Mouse (Mus musculus) hindbrain, embryonic 16.5 days (tissue): ENCODE results near the gene Jag1. TPM values are rescaled to one million over a fixed set of nuclear protein-coding genes. Genes with fewer than 3 reads are reported as not detected.

Source experiments
- ATAC-seq: fragments of 200-750 bp; cut with Nextera tagmentation; 2 replicates; pipeline ENCODE4 v1.8.0; 2017; ENCODE audit warnings: moderate TSS enrichment, moderate library complexity
- H3K27ac ChIP-seq: fragments of 300-500 bp; sonication (generic); 2 replicates; pipeline ENCODE4 v1.5.1; 2014; ENCODE audit warnings: low read depth, mild to moderate bottlenecking, control low read depth, low read length, moderate library complexity
- H3K27me3 ChIP-seq: fragments of 300-500 bp; sonication (generic); replicated peaks from 2 replicates; pipeline ENCODE4 v1.6.1; 2014; ENCODE audit warnings: low read length; ENCODE audit not compliant: control insufficient read depth, insufficient read depth
- H3K36me3 ChIP-seq: fragments of 300-500 bp; sonication (generic); 2 replicates; pipeline ENCODE4 v1.6.1; 2014; ENCODE audit warnings: mild to moderate bottlenecking, low read length, moderate library complexity, mixed read lengths; ENCODE audit not compliant: control insufficient read depth, insufficient read depth
- H3K4me1 ChIP-seq: fragments of 300-500 bp; sonication (generic); 2 replicates; pipeline ENCODE4 v1.6.1; 2014; ENCODE audit warnings: low read depth, low read length; ENCODE audit not compliant: control insufficient read depth, insufficient read depth
- H3K4me2 ChIP-seq: fragments of 300-500 bp; sonication (generic); 2 replicates; pipeline ENCODE4 v1.6.1; 2014; ENCODE audit warnings: mild to moderate bottlenecking, low read length, control low read depth, moderate library complexity
- H3K4me3 ChIP-seq: fragments of 300-500 bp; sonication (generic); 2 replicates; pipeline ENCODE4 v1.5.1; 2014; ENCODE audit warnings: mild to moderate bottlenecking, low read length, control low read depth, moderate library complexity
- H3K9ac ChIP-seq: fragments of 300-500 bp; sonication (generic); 2 replicates; pipeline ENCODE4 v1.6.1; 2014; ENCODE audit warnings: low read depth, mild to moderate bottlenecking, control low read depth, low read length, moderate library complexity
- H3K9me3 ChIP-seq: fragments of 300-500 bp; sonication (generic); 2 replicates; pipeline ENCODE4 v1.6.1; 2014; ENCODE audit warnings: mild to moderate bottlenecking, low read length, moderate library complexity; ENCODE audit not compliant: control insufficient read depth
- WGBS: fragments of 180-500 bp; shearing (Covaris S2); extraction: QIAGEN DNeasy Blood & Tissue Kit; methylation state at CpG from one replicate; pipeline ENCODE4 v1.1.7; 2014; 5-methylcytosine and 5-hydroxymethylcytosine counted together
- polyA plus RNA-seq: library from polyadenylated mRNA; unstranded; fragments of >200 nt; fragmentation: Nextera tagmentation; extraction: Ambion mirVana; gene quantifications from 2 replicates; pipeline ENCODE4 v1.2.1, GENCODE M21; 2015

Jag1 gene
- polyA plus RNA-seq, 1 experiment from 2014 or later: 5.1 TPM

DNA sequence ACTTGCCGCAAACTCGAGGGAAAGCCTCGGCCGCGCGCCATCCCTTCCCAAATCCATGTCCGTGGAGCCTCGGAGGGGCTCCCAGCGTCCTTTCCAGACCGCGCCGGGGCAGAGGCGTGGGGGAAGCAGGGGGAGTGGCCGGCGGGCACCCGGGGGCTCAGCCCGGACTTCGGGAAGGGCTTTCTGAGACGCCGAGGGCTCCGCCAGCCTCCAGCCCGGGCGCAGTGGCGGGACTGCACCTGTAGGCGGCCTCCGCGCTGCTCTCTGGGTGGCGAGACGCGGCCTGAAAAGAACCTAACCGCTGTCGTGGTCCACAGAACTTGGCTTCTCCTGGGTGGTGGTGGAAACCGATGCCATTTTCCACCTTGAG, 862 bp upstream of the Jag1 start:
- Histone ChIP-seq H3K27ac (peak overlapping the region; percentile 87), H3K4me2 (peak overlapping the region; percentile 97), H3K9me3 (no peaks in the 10 kb centered on the region), H3K4me3 (peak overlapping the region; percentile 75), H3K36me3 (no peaks in the 10 kb centered on the region), H3K27me3 (peaks cover 4% of the 10 kb centered on the region), H3K9ac (peak overlapping the region; percentile 74), H3K4me1 (peaks cover 23% of the 10 kb centered on the region)
- ATAC-seq: peak; percentile 77
- 0% methylated on average over 31 of the region's 33 CpGs for WGBS

DNA sequence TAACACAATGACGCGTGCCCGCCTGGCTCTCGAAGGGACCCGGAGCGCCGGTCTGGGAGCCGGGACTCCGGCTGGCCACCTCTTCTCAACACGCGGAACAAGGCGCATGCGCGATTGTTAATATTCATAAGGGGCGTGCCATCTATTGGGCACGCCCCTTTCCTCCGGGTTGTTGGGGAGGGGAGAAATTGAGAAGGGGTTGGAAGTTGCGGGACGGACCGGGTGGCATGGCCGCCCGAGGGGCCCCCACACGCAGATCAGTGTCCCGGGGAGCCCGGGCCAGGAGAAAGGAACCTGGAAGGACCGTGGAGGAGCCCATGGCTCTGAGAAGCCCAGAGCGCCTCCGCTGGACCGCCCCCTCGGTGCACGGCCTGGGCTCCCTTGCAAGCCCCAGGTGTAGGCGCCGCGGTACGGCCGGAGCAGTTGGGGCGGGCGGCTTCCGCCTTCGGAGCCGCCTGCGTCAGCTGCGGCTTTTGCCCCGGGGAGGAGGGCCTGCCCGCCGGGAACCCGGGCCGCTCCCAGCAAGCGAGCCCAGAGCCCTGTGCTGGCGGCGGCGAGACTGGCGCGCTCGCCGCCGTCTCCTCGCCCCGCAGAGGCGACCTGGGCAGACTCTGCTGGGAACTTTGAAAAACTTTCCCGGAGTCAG, 354 bp upstream of the Jag1 start:
- H3K9me3 ChIP-seq: no peaks in the 10 kb centered on the region
- peaks cover 23% of the 10 kb centered on the region for H3K4me1 ChIP-seq
- H3K9ac ChIP-seq: peak overlapping the region; percentile 74
- peaks cover 4% of the 10 kb centered on the region for H3K27me3 ChIP-seq
- H3K4me2 ChIP-seq: peak overlapping the region; percentile 97
- H3K27ac ChIP-seq: peak overlapping the region; percentile 87
- no peaks in the 10 kb centered on the region for H3K36me3 ChIP-seq
- 0% methylated on average over 57 of the region's 61 CpGs for WGBS
- peak; percentile 78 for ATAC-seq
- peak overlapping the region; percentile 75 for H3K4me3 ChIP-seq

DNA sequence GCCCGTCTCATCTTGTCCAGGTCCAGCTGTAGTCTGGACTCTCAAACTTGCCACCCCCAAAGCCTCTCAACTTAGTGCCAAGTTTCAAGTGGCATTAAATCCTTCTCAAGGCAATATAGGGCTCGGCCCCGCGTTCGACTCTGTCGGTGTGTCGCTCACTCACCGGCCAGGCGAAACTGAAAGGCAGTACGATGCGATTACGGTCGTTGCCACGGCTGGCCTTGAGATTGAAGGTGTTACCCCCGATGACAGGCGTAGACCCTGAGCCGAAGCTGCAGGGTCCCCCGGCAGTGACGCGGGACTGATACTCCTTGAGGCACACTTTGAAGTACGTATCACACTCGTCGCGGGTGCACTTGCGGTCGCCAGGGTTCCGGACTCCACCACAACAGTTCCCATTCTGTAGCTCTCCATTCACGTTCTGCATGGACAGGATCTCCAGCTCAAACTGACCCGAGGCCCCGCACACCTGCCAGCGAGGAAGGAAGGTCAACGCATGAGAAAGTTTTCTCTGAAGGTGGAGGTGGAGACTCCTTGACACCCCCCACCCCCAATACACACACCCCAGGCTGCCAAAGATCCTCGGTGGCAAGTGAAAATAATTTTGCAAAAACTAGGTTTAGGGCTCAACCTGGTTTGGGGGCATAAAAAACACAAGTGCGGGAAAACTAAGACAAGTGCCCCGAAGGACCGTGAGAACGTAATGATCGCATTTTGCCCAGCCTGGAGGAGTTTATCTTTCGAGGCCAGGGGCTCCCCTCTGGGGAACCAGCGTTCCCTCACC, 1.0 kb downstream of the Jag1 start:
- peak overlapping the region; percentile 74 for H3K9ac ChIP-seq
- no peak for ATAC-seq
- H3K27ac ChIP-seq: peak overlapping the region; percentile 82
- peaks cover 30% of the 10 kb centered on the region for H3K4me1 ChIP-seq
- H3K36me3 ChIP-seq: no peaks in the 10 kb centered on the region
- under 1% methylated on average over 40 of the region's 40 CpGs for WGBS
- H3K4me3 ChIP-seq: peak overlapping the region; percentile 75
- no peaks in the 10 kb centered on the region for H3K9me3 ChIP-seq
- peaks cover 4% of the 10 kb centered on the region for H3K27me3 ChIP-seq
- H3K4me2 ChIP-seq: peak overlapping the region; percentile 97

DNA sequence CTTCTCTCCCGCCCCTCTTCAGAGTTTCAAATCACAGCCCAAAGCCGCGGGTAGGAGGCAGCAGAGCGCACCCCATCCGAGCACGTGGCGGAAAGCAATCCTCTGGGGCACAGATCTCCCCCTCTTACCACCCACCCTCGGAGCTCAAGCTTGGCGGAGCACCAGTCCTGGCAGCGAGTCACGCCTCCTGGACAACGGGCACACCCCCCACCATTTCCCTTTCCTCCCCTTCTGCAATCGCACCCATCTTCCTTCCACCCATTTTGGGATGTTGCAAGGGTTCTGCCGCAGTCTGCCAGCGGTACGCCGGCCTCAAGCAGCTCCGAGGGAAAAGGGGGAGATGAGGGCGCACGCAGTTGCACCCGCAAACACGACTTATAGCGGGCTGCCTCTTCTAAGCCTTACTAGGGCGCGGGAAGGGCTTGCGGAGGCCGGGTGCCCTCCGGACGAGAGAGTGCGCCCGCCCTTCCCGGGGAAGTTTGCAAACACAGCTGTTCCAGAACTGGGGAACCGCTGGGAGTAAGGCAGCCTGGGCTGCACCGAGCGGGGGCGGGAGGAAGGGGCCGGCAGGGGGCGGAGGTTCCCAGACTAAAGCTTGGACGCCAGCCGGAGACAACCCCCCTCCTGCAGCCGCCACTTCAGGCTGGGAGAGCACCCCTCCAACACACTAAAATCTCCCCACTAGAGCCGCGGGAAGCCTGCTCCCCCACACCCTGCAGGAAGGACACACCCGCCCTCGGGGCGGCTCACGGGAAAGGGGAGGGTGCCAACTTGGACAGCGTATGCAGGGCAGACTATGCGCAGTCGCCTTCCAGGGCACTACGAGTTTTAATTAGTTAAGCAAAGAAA, 2.0 kb downstream of the Jag1 start:
- ATAC-seq: peak; percentile 62
- H3K27ac ChIP-seq: peak overlapping the region; percentile 82
- H3K27me3 ChIP-seq: peaks cover 4% of the 10 kb centered on the region
- H3K4me3 ChIP-seq: peak overlapping the region; percentile 75
- WGBS: under 1% methylated on average over 51 of the region's 51 CpGs
- H3K4me1 ChIP-seq: peaks cover 35% of the 10 kb centered on the region
- no peaks in the 10 kb centered on the region for H3K36me3 ChIP-seq
- H3K9ac ChIP-seq: peak overlapping the region; percentile 74
- H3K9me3 ChIP-seq: no peaks in the 10 kb centered on the region
- peak overlapping the region; percentile 97 for H3K4me2 ChIP-seq

DNA sequence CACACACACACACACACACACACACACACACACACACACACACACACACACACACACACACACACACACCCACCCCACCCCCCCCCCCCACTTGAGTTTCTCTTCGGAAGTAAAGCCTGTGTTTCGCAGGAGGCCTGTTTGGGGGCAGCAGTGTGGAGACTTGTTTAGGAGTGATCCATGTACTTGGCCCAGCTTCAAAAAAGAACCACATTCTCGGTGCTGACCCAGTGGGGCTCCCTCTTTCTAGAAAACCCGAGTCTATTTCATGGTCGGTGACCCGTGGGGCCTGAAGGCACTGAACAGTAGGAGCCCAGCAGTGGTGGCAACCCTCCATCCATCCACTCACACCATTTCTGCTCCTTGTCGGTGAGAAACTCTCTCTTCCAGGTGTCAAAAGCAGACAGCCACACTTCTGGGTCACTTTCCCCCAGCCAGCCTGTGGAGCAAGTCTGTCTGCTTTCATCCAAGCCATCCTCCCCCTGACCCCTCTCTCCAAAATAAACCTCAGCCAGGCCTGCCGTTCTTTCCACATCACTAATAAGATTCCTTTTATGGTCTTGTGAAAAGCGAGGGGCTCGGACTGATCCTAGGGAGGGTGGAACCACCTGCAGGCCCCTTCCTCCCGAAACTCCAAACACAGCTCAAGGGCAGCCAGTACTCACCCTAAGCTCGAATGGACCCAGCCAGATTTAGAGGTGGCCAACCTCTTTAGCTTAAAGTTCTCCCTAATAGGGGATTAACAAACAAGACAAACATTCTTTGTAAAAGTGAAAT, 3.0 kb downstream of the Jag1 start:
- Histone ChIP-seq H3K27ac (peak overlapping the region; percentile 41; the same call in 1 of the 2 replicates), H3K36me3 (no peaks in the 10 kb centered on the region), H3K9me3 (no peaks in the 10 kb centered on the region), H3K4me1 (peaks cover 39% of the 10 kb centered on the region), H3K9ac (peak overlapping the region; percentile 74; the same call in 1 of the 2 replicates), H3K4me3 (peak overlapping the region; percentile 75), H3K27me3 (peaks cover 2% of the 10 kb centered on the region), H3K4me2 (peak overlapping the region; percentile 97)
- WGBS: 5% methylated on average over 12 of the region's 12 CpGs
- ATAC-seq: no peak

DNA sequence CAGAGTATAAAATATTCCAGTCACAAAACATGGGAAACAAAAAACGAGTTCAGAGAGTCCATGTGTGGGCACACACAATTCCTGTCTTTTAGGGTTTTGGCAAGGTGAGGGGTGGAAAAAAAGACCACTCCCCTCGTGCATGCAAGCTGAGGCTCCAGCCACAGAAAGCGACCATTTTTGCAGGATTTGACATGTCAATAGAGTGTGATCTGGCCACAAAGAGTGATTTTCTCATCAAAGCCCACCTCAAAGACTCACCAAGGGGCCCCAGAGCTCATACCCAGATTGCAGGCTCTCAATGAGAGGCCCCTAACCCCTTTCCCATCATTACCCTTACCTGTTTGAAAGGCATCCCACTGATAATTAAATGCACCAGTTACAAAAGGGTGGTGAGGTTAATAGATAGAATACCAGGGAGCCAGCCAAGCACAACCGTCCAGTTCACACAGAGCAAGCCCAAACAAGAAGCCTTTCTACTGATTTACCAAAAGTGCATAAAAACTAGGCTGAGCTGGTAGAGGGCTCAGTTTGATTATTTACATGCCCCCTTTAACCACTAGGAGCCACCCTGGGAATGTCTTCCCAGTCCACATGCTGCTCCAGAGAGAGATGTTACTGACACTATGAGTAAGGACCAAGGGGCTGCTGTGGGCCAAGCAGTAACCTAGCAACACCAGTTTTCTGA, 6.1 kb downstream of the Jag1 start:
- Histone ChIP-seq H3K4me1 (peaks cover 38% of the 10 kb centered on the region), H3K9me3 (no peaks in the 10 kb centered on the region), H3K4me2 (no peak overlapping the region), H3K4me3 (no peak overlapping the region), H3K27me3 (no peaks in the 10 kb centered on the region), H3K27ac (peak overlapping the region; percentile 62), H3K36me3 (no peaks in the 10 kb centered on the region), H3K9ac (no peak overlapping the region)
- WGBS: 15% methylated on average over 4 of the region's 4 CpGs
- ATAC-seq: no peak

DNA sequence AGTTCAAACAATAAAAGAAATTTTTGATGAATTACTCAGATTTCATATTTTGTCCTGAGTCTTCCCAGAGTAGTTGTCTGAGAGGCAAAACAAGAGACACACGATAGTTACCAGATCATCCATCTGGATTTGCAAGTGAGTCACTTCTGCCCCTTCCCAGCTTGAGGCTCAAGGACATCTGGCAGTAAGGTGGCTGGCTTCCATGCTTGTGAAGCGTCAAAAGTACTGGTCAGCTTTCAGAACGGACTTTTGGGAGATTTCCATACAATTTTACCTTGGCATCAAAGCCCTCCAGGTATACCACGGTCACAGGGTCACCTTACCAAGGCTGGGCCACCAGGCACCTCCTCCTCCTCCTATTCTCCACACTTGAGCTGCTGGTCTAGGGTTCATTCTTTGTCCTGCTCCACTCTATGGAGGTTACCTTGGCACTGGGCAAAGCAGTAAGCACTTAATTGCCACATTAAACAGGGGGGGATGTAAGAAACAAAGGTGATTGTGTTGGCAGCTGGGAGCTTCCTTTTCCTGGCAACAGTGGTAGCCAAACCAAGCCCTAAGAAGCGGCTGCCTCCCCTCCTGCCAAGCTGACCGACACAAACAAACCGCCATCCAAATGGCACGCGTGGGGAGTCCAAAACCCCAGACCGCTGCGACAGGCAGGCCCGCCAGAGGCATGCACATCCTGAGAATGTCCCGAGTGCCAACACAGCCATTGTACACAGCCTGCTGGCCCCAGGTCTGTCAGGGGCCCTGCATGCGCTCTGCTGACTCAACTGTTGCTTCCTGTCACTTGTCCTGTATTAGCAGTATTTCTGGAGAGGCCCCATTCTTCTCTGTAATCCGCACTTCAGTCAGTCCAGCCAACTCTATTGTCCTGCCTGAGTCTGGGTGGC, 6.9 kb downstream of the Jag1 start:
- H3K4me2 ChIP-seq: 0 out of 2 replicates have a peak overlapping the region, but pooled peaks have one; percentile 16
- H3K4me1 ChIP-seq: peaks cover 30% of the 10 kb centered on the region
- no peak overlapping the region for H3K4me3 ChIP-seq
- no peaks in the 10 kb centered on the region for H3K36me3 ChIP-seq
- ATAC-seq: peak; percentile 82
- no peak overlapping the region for H3K9ac ChIP-seq
- no peaks in the 10 kb centered on the region for H3K9me3 ChIP-seq
- H3K27me3 ChIP-seq: no peaks in the 10 kb centered on the region
- WGBS: 17% methylated on average over 15 of the region's 15 CpGs
- no peak overlapping the region for H3K27ac ChIP-seq
